Mouse (Mus musculus): ENCODE measurements around the gene Parp9. TPM values are rescaled to one million over a fixed set of nuclear protein-coding genes. Genes with fewer than 3 reads are reported as not detected.

The Parp9 gene
- total RNA-seq (2023), result 44.3 to 51.9 TPM (median 48.7 TPM) in 4 replicates

GRCm38 (mm10) chr16:35938211-35939151, at the start of gene Parp9, which contains the start of gene Dtx3l:
Gene Parp9, plus strand, starts transcription at chr16:35938470.
Gene Dtx3l, minus strand, starts transcription at chr16:35939151.

DNA sequence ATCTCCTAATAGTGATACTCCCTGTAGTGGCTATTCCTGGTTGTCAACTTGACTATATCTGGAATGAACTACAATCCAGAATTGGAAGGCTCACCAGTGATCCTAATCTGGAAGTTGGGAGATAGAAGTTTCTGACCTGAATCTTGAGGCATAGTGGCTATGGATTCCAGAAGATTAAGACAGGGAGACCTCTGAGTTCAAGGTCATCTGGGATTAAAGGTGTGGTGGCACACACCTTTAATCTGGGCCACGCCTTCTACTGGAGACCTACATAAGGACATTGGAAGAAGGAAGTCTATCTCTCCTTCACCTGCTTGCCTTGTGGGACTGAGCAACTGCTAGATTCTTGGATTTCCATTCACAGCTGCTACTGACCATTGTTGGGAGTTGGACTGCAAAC, 40.2 kb downstream of the Parp9 start, which contains the start of gene Kpna1:
TSS of gene Kpna1 (plus strand) at position 301 of the 400 bp plus-strand sequence.

Other genes starting within 250 kb of the Parp9 start
- gene Dirc2, start 169.1 kb upstream of the Parp9 start, total RNA-seq (2023), result 9.3 to 11.3 TPM (median 10.2 TPM) in 4 replicates
- gene Hspbap1, start 168.1 kb upstream of the Parp9 start, total RNA-seq (2023), result 8.0 to 10.0 TPM (median 9.1 TPM) in 4 replicates
- gene Parp14, start 66.9 kb upstream of the Parp9 start, total RNA-seq (2023), result 51.5 to 57.9 TPM (median 57.3 TPM) in 4 replicates
- 29.3 to 34.0 TPM (median 30.4 TPM) in 4 replicates for gene Dtx3l, start 681 bp downstream of the Parp9 start, total RNA-seq (2023)
- gene Kpna1, start 40.3 kb downstream of the Parp9 start, total RNA-seq (2023), result 162 to 196 TPM (median 172 TPM) in 4 replicates
- gene Wdr5b, start 102.7 kb downstream of the Parp9 start, total RNA-seq (2023), result 15.4 to 17.9 TPM (median 17.2 TPM) in 4 replicates
- gene Fam162a, start 133.1 kb downstream of the Parp9 start, total RNA-seq (2023), result 27.6 to 31.6 TPM (median 29.2 TPM) in 4 replicates
- gene Ccdc58, start 133.2 kb downstream of the Parp9 start, total RNA-seq (2023), result 26.9 to 36.5 TPM (median 31.1 TPM) in 4 replicates
- gene Csta1, start 192.8 kb downstream of the Parp9 start, total RNA-seq (2023), result not detected in 4 replicates
- not detected in 4 replicates for gene Stfa2l1, start 218.3 kb downstream of the Parp9 start, total RNA-seq (2023)
- not detected in 4 replicates for gene Gm5483, start 245.7 kb downstream of the Parp9 start, total RNA-seq (2023)